Mouse (Mus musculus): ENCODE measurements around the gene Purb.

DNA sequence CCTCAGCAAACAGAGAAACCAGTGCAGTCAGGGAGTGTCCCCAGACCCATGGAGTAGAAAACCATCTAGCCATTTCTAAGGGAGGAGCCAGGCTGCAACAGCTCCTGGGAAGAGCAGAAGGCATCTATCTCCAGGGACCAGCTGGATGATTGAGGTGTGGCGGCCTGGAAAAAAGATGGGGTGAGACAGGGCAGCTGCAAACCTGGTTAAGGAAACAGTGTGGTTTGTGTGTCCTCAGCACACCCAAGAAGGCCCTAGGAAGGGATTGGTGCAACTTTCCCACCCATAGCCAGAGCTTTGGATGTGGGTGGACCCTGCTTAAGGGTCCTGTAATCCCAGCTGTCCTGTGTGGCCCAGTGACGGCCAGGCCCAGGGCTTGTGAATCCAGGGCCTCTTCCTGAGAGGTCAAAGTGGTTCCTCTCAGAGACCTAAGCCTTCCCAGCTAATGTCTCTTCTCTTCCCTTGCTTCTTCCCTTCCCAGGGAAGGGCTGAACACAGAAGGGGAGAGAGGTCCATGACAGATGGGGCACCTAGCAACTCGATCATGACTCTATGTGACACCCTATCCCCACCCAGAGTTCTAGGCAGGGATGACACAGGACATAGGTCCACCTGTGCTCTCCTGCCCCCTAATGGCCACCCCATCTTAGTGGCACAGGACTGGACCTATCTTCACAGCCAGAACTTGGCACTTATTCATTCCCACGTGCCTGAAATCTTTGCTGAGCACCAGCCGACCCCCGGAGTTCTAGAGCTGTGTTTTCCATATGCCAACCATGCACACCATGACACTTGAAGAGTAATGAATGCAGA lies 14.2 kb upstream of the Purb start:
- TF ChIP-seq POLR2A (IDR thresholded peaks at IDR 0.05; ENCODE audit: insufficient read depth, low read length) (no peak), CTCF (IDR thresholded peaks at IDR 0.05; ENCODE audit: low read depth, low read length) (peak; percentile 95)
